Mouse (Mus musculus): ENCODE measurements at regions not wholly inside any gene's neighbourhood (a gene's known extent, or its start where the extent isn't known, plus 50 kb on each side); places are given as distances from the start of the nearest gene placed in this dataset.

DNA sequence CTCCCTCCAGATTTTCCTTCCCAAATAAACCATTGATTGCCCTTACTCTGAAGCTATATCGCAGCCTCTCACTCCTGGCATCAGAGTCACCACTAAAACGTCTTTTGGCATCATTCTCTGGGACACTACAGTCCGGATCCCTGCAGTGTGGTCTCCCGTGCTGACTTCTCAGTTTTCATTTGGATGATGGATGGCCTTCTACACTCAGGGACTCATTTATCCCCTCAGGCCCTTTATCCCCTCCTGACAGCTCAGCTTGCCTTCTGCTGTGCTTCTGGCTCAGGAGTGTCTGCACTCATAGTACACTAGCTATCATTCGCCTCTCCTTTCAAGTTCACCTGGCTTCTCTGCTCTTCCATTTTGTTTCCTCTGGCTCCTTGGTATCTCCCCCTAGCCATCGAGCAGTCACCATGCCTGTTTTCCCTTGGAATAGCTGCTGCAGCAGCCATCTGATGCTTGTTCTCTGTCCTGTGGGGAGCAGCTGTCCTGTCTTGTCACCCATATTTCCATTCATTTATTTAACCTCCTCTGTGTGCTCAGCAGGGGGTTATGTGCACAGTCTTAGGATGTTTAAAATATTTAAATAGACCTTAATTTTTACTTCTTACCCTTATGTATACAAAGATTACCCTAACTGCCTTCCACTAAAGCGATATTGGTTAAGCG is 263.7 kb downstream of the Foxo1 start:
- TF ChIP-seq POLR2A (IDR thresholded peaks at IDR 0.05; ENCODE audit: borderline replicate concordance, insufficient read depth, low read length) (no peak), CTCF (IDR thresholded peaks at IDR 0.05; ENCODE audit: borderline replicate concordance, insufficient read depth, low read depth, low read length) (no peak)
- no peak overlapping the region for H3K27ac ChIP-seq (ENCODE audit: insufficient read depth, low read length)
- peaks cover 3% of the 10 kb centered on the region; the same call in 1 of the 2 replicates for H3K4me1 ChIP-seq (ENCODE audit: control insufficient read depth, insufficient read depth, low read length)
- 66% methylated on average over 8 of the region's 8 CpGs for WGBS
- H3K27me3 ChIP-seq (ENCODE audit: control insufficient read depth, insufficient read depth, low read length): no peaks in the 10 kb centered on the region
- H3K4me3 ChIP-seq (replicated peaks; ENCODE audit: insufficient read depth, low read depth, low read length): no peak overlapping the region
- DNase-seq: no peak

DNA sequence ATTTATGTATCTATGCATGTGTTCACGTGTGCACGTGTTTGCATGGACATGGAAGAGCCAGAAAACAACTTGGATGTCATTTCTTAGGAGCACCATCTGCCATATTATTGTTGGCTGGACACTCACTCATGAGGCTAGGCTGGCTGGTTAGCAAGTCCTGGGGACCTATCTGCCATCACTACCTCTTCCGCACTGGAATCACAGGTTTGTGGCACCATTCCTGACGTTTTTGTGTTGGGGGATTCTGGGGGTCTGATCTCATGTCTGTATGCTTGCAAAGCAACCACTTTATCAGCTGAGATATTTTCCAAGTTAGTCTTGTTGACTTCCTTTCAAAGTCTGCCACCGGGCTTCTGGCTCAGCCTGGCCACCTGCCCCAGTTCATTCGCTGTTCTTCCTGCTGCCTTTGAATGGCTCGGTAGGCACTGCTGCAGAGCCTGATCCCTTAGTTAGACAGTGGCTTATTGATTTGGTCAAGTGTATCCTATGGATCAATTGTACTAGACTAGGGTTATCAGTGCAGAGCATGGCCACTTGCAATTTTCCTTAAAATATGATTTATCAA is 262.4 kb downstream of the Foxo1 start:
- Histone ChIP-seq H3K4me1 (ENCODE audit: control insufficient read depth, insufficient read depth, low read length) (peaks cover 3% of the 10 kb centered on the region; the same call in 1 of the 2 replicates), H3K27ac (ENCODE audit: insufficient read depth, low read length) (no peak overlapping the region), H3K4me3 (replicated peaks; ENCODE audit: insufficient read depth, low read depth, low read length) (no peak overlapping the region), H3K27me3 (ENCODE audit: control insufficient read depth, insufficient read depth, low read length) (no peaks in the 10 kb centered on the region)
- DNase-seq: no peak
- TF ChIP-seq CTCF (IDR thresholded peaks at IDR 0.05; ENCODE audit: borderline replicate concordance, insufficient read depth, low read depth, low read length) (no peak), POLR2A (IDR thresholded peaks at IDR 0.05; ENCODE audit: borderline replicate concordance, insufficient read depth, low read length) (no peak)
- WGBS: 27% methylated on average over 7 of the region's 7 CpGs

DNA sequence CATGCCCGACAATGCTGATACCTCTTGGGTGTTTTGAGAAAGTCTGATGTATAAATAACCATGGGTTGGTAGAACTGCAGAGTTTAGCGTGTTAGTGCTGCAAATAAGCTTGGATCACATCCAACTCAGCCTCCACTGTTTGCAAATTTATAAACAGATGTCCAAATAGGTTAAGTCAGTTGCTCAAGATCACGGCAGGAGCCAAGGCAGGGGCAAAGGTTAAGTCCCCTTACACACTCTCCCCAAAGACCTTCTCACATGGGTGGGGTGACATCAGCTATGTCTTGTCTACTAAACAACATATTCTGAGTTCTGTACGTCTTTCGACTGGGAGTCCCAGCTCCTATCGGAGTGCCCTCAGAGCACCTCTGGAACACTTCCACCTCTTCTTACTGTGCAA is 261.0 kb downstream of the Foxo1 start:
- TF ChIP-seq CTCF (IDR thresholded peaks at IDR 0.05; ENCODE audit: borderline replicate concordance, insufficient read depth, low read depth, low read length) (no peak), POLR2A (IDR thresholded peaks at IDR 0.05; ENCODE audit: borderline replicate concordance, insufficient read depth, low read length) (no peak)
- 64% methylated on average over 6 of the region's 6 CpGs for WGBS
- H3K4me1 ChIP-seq (ENCODE audit: control insufficient read depth, insufficient read depth, low read length): peaks cover 3% of the 10 kb centered on the region; the same call in 1 of the 2 replicates
- no peak overlapping the region for H3K27ac ChIP-seq (ENCODE audit: insufficient read depth, low read length)
- H3K27me3 ChIP-seq (ENCODE audit: control insufficient read depth, insufficient read depth, low read length): no peaks in the 10 kb centered on the region
- DNase-seq: no peak
- H3K4me3 ChIP-seq (replicated peaks; ENCODE audit: insufficient read depth, low read depth, low read length): no peak overlapping the region

DNA sequence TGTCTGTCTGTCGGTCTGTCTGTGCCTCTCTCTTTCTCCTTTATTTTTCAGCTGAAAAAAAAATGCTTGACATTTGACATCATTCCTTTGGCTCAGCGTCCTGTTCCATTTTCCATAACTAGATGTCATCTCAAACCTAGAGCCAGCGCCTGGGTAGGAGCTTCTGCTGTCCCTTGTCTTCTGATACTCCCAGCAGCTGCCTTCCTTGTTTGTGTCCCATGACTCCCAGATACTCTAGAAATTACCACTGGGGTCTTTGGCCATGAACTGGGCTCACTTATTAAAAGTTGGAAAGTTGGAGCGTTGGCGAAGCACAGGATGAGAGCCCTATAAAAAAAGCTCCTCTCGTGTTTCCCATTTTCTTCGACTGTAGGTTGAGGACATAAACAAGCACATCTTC is 260.4 kb downstream of the Foxo1 start:
- 83% methylated on average over 7 of the region's 7 CpGs for WGBS
- Histone ChIP-seq H3K4me3 (replicated peaks; ENCODE audit: insufficient read depth, low read depth, low read length) (no peak overlapping the region), H3K4me1 (ENCODE audit: control insufficient read depth, insufficient read depth, low read length) (peaks cover 3% of the 10 kb centered on the region; the same call in 1 of the 2 replicates), H3K27ac (ENCODE audit: insufficient read depth, low read length) (no peak overlapping the region), H3K27me3 (ENCODE audit: control insufficient read depth, insufficient read depth, low read length) (no peaks in the 10 kb centered on the region)
- TF ChIP-seq POLR2A (IDR thresholded peaks at IDR 0.05; ENCODE audit: borderline replicate concordance, insufficient read depth, low read length) (no peak), CTCF (IDR thresholded peaks at IDR 0.05; ENCODE audit: borderline replicate concordance, insufficient read depth, low read depth, low read length) (no peak)
- no peak for DNase-seq

DNA sequence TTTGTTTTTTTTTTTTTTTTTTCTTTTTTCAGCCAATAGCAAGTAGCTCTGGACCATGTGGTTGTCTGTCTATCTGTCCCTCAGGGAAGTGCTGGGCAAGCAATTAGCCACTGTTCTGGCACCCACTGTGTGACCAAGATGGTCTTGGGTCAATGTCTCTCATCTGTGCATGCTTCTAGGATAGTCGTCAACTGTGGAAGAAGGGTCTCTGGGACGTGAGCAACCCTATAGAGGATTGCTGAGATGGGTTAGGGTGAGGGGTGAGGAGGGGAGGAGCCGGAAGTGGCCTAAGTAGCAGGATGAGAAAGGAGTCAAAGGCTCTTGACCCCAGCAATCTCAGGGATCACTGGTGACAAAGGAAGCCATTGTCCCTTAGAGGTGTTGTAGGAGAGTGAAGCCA is 259.6 kb downstream of the Foxo1 start:
- TF ChIP-seq CTCF (IDR thresholded peaks at IDR 0.05; ENCODE audit: borderline replicate concordance, insufficient read depth, low read depth, low read length) (no peak), POLR2A (IDR thresholded peaks at IDR 0.05; ENCODE audit: borderline replicate concordance, insufficient read depth, low read length) (no peak)
- Histone ChIP-seq H3K27me3 (ENCODE audit: control insufficient read depth, insufficient read depth, low read length) (no peaks in the 10 kb centered on the region), H3K4me3 (replicated peaks; ENCODE audit: insufficient read depth, low read depth, low read length) (no peak overlapping the region), H3K27ac (ENCODE audit: insufficient read depth, low read length) (no peak overlapping the region), H3K4me1 (ENCODE audit: control insufficient read depth, insufficient read depth, low read length) (peaks cover 3% of the 10 kb centered on the region; the same call in 1 of the 2 replicates)
- DNase-seq: no peak
- 79% methylated on average over 3 of the region's 3 CpGs for WGBS

DNA sequence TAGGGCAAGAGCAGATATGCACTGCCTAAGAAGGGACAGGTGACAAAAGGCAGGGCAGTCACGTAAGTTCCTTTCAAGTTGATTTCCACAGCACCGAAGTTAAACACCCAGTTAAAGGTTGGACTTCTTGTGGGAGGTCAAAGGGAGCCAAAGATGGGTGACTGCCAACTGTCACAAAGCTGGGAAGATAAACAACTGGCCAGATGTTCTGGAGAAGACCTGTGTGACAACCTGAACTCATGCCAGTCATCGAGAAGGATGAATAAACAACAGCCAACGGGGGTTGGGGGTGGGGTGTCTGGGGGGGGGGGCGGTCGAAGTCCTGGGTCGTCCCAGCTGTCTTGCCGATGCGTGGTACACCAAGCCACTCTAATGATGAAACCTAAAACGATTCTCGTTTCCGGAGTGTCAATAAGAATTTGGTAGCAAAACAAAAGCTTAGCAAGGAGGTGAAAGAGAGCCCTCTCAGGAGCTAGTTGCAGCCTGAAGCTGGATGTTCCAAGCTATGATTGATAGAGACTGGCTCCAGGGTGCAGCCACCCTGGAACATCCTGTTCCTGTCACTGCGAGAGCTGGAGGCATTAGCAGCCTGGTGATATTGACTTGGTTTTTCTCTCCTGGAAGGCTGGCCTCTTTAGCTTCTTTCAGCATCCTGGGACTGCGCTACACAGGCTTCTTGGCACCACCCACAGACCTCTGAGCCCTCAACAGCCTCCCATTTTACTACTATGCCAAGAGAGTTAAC is 259.0 kb downstream of the Foxo1 start:
- Histone ChIP-seq H3K27me3 (ENCODE audit: control insufficient read depth, insufficient read depth, low read length) (no peaks in the 10 kb centered on the region), H3K27ac (ENCODE audit: insufficient read depth, low read length) (no peak overlapping the region), H3K4me1 (ENCODE audit: control insufficient read depth, insufficient read depth, low read length) (peaks cover 3% of the 10 kb centered on the region; the same call in 1 of the 2 replicates), H3K4me3 (replicated peaks; ENCODE audit: insufficient read depth, low read depth, low read length) (no peak overlapping the region)
- DNase-seq: no peak
- TF ChIP-seq CTCF (IDR thresholded peaks at IDR 0.05; ENCODE audit: borderline replicate concordance, insufficient read depth, low read depth, low read length): no peak
- TF ChIP-seq POLR2A (IDR thresholded peaks at IDR 0.05; ENCODE audit: borderline replicate concordance, insufficient read depth, low read length): no peak
- WGBS: 73% methylated on average over 14 of the region's 14 CpGs

DNA sequence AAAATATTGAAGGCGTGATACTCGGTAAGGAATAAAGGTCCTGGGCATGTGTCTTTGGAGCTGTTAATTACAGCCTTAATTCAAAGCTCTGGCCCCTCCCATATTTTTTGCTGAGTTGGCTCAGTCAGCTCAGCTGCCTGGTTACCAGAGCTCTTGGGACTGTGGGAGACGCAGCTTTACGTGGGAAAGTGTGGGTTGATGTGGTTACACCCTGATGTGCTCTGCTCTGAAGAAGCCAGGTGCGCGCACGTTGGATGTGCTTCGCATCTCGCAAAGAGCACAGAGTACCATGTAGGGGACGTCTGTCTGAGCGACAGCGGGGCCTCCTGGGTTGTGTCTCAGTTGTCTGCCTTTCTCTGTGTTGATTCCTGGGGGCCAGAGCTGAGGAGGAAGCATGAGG is 254.8 kb downstream of the Foxo1 start:
- DNase-seq: no peak
- Histone ChIP-seq H3K27ac (ENCODE audit: insufficient read depth, low read length) (no peak overlapping the region), H3K27me3 (ENCODE audit: control insufficient read depth, insufficient read depth, low read length) (no peaks in the 10 kb centered on the region), H3K4me1 (ENCODE audit: control insufficient read depth, insufficient read depth, low read length) (no peaks in the 10 kb centered on the region), H3K4me3 (replicated peaks; ENCODE audit: insufficient read depth, low read depth, low read length) (no peak overlapping the region)
- WGBS: 73% methylated on average over 12 of the region's 12 CpGs
- no peak for TF ChIP-seq CTCF (IDR thresholded peaks at IDR 0.05; ENCODE audit: borderline replicate concordance, insufficient read depth, low read depth, low read length)
- no peak for TF ChIP-seq POLR2A (IDR thresholded peaks at IDR 0.05; ENCODE audit: borderline replicate concordance, insufficient read depth, low read length)

All from cerebellum, adult 2 months (tissue).